Mouse (Mus musculus): ENCODE measurements at regions not wholly inside any gene's neighbourhood (a gene's known extent, or its start where the extent isn't known, plus 50 kb on each side); places are given as distances from the start of the nearest gene placed in this dataset.

DNA sequence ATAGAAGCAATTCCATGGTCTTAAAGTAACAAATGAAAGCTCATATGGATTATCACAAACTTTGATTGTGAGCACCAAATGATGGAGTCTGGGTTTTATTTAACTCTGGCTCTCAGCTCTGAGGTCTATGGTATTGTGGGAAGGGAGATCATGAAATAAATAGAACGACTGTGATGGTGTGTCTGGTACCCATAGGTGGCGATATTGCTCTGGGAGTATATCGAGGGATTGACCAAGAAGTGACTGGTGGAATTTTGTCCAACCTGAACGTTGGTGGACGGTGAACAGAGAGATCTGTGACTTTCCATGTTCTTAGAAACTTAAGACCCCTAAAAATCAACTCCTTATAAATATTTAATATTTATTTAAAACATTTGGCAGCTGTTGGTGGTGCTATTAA lies 679.5 kb upstream of the Grid2 start:
- TF ChIP-seq POLR2A (IDR thresholded peaks at IDR 0.05; ENCODE audit: insufficient read depth, low read depth, low read length) (no peak), CTCF (IDR thresholded peaks at IDR 0.05) (peak; percentile 54)

Measured in heart, adult 2 months (tissue).